Mouse (Mus musculus): ENCODE measurements around the gene Prol1.
"Not testable (repeated sequence)": the region's sequence is repeated elsewhere in the genome, so short reads cannot be mapped to it uniquely, and the experiment has no call there.

The Prol1 gene

DNA sequence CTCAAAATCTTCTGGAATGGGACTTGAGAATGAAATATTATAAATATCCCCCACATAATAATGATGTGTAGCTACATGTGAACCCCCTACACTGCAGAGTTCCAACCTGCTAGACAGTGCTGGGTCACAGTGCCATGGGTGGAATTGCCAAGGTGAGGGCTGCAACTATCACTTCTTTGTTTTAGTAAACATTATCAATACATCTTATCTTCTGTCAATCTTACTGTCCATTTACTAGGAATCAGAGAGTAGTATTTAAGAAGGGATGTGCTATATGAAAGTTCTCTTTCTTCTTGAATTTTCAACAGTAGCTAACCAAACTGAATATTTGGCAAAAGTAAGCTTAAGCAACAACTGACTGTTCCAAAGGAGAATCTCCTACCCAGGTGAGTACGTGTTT is at the start of gene Prol1:
Gene Prol1, plus strand, starts transcription at position 301 of the 400 bp plus-strand sequence.
- DNase-seq (ENCODE audit: low read depth, low spot score), result no peak

DNA sequence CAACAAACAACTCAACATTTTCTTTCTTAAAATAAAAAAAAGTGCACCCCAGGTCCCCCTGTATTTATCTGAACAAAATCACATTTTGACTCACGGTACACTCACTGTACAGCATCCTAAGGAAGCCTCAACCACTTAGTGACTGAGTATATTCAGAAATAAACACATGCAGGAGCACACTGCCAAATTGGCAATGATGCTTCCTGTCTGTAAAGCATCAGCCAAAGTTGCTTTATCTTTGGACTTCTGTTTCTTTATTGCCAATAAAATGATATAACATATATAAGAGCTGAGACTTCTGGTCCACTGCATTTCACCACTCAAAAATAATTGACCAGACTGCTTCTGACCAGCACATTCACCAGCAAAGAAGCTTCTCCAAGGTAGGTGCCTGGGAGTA is 48.5 kb upstream of the Prol1 start, which contains the start of gene Gm7714:
Gene Gm7714, plus strand, starts transcription at position 301 of the 400 bp plus-strand sequence.
- no peak for DNase-seq (ENCODE audit: low read depth, low spot score)

DNA sequence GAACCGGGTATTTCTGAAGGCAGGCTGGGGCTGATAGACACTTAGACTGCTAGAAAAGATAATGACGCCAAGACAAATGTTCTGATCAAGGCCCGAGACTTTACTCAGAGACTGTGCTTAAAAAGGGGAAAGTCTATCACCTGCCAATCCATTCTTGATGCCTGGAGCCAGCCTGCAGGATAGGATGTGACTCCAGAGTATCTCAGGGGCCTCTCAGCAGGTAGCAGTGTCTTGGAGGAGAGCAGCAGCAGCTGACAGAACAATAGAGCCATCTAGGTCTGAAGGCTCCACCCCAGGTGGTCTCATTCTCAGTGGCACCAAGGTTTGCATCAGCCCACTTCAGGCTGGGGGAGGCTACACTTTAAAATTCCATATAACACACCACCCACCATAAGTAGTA is 5.8 kb upstream of the Prol1 start:
- not testable (repeated sequence) for DNase-seq (ENCODE audit: low read depth, low spot score)

DNA sequence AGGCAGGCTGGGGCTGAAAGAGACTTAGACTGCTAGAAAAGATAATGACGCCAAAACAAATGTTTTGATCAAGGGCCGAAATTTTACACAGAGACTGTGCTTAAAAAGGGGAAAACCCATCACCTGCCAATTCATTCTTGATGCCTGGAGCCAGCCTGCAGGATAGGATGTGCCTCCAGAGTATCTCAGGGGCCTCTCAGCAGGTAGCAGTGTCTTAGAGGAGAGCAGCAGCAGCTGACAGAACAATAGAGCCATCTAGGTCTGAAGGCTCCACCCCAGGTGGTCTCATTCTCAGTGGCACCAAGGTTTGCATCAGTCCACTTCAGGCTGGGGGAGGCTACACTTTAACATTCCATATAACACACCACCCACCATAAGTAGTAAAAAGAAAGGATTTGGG is 31.4 kb downstream of the Prol1 start:
- not testable (repeated sequence) for DNase-seq (ENCODE audit: low read depth, low spot score)

DNA sequence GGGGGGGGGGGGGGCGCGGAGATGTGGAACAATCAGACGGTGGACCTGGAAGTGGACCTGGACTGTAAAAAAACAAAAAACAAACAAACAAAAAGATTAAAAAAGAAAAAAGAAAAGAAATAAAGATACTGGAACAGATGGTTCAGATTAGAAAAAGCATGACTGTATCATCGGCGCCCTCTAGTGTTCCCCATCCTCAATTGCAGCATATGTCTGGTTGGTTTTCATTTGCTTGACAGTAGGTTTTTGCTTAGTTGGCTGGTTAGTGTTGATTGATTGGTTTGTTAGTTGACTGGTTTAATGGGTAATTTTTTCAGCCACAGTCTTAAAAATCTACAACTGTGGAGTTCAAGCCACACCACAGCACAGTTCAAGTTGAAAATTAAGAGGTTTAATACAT is 47.7 kb downstream of the Prol1 start:
- peak; percentile 40 for DNase-seq (ENCODE audit: low read depth, low spot score)

DNA sequence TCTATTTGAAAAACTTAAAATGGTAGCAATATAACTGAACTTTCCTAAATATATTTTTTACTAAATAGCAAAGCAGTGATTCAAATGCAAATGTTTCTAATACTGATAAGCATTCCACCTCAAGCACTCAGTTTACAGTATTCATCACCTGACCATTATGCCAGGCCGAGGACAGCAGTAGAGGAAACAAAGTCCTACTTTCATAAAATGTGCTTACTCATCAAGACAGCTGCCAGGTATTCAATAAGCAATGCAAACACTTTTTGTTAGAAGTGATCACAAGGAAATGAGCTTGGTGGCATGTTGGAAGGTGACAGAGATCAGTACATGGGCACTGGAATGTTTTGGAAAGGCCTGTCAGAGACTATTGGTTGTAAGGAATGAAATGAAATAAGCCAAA is 49.8 kb downstream of the Prol1 start:
- no peak for DNase-seq (ENCODE audit: low read depth, low spot score)

DNA sequence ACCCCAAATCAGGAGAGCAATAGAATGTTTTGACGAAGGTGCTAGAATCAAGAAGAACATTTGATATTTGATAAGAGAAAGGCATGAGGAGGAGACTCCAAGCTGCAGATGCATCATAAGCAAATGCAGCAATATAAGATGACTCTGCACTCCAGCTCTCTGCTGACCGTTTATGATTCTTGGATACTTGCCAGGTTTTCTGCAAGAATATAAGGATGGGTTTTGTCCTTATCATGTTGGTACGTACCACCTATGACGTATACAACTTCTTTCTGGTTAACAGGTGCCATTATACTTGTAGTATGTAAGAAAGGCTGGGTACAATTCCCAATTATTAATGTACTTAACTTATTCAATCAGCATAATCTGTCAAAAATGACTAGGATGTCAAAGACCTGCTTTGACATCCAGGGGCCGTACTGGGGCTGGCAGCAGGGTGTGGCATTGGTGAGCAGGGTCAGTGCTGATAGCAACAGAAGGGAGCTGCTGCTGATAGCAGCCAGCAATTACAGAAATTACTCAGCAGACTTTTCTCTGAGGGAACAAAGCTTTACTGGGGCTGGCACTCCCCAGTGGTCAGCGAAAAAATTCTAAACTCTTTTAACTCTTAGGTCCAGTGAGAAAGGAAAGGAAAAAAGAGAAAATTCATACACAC is 53.6 kb downstream of the Prol1 start:
- DNase-seq (ENCODE audit: low read depth, low spot score), result no peak

DNA sequence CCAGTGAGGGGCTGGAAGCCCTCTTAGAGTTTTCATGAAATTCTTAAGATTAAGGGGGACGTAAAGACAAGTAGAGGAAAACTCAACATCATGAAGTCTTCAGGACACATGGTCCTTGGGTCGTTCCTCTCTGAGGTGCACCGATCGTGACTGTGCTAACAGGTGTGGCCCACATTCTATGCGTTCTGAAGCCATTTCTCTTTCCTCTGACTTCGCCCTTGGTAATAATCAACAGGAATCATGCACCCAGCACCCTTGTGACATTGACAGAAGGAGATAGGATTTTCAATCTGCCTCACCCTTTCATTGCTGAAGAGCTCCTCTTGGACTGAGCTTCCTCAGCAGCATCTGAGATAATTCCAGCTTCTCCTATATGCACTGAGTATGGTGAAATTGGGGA is 55.5 kb downstream of the Prol1 start:
- no peak for DNase-seq (ENCODE audit: low read depth, low spot score)

DNA sequence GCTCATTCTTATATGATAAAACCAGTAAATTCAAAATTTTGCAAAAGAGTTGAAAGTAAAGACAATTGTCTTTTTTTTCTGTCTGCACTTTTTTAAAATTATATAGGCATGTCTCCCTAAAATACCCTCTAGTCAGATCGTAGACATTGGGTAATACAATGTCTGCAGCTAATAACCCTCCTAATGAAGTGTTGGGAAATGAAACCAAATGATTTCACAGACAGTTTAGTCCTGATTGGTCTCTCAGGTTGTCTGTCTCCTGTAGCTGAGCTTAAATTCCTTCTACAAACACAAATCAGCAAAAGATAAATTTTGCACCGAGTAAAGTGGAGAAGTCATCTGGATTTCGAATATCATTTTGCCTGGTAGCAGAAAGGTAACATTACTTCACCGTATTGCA is 58.7 kb downstream of the Prol1 start, which contains the start of gene Amtn:
Gene Amtn, plus strand, starts transcription at position 301 of the 400 bp plus-strand sequence.
- DNase-seq (ENCODE audit: low read depth, low spot score), result no peak

All from embryo, embryonic 11.5 days (tissue).